Mouse (Mus musculus): ENCODE data around the gene BC034090.

Gene BC034090

GRCm38 (mm10) chr1:155216844-155217243 lies 27.4 kb downstream of the BC034090 start:
- no peak for DNase-seq (ENCODE audit: low spot score in 2 of 2)

DNA sequence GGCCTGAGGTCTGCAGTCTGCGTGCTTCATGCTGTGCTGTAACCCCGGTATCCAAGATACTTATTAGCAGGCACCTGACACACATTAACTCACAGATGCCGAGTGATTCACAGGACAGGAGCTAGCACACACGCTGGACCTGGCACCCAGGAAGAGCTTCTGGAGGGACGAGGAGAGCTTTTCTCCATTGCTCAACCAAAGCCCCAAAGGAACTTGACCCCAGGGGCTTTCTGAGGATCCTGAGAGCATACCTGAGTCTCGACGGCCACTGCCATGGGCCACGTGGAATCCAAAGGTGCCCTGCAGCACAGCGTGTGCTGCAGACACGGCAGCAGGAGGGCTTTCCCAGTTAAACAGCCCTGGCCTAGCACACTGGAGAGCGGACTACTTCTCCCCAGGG lies 27.9 kb downstream of the BC034090 start:
- no peak for DNase-seq (ENCODE audit: low spot score in 2 of 2)

DNA sequence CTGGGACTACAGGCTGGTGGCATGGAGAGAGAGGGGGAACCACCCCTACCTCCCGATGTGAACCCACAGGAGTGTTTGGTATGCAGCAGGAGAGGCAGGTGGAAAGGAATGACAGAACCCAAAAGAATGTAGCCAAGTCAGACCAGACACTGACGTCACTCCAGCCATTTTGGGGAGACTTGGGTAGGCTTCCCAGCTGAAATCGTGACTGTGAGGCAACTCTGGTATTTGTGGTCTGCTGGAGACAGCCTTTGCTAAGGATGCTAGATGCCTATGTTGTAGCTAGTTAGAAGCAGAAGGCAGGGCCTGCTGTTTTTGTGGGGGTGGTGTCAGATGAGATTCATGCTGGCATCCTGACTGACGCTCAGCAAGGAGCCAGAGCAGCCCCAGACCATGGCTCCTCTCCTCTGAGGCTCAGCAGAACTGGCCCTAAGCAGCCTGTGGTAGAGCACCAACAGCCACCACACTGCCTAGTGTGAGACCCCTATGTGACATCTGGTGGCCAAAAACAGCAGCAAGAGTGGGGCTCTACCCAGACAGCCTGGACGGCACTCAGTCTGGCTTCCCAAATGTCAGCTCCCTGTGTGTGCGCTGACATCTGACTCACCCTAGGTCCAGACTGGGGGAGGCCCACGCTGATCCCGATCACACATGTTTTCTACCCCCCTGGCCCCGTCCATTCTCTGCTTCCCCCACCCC lies 29.0 kb downstream of the BC034090 start:
- no peak for DNase-seq (ENCODE audit: low spot score in 2 of 2)

- no peak for DNase-seq (ENCODE audit: low spot score in 2 of 2)
These were observed 30.3 kb downstream of the BC034090 start for GRCm38 (mm10) chr1:155213912-155214311.

DNA sequence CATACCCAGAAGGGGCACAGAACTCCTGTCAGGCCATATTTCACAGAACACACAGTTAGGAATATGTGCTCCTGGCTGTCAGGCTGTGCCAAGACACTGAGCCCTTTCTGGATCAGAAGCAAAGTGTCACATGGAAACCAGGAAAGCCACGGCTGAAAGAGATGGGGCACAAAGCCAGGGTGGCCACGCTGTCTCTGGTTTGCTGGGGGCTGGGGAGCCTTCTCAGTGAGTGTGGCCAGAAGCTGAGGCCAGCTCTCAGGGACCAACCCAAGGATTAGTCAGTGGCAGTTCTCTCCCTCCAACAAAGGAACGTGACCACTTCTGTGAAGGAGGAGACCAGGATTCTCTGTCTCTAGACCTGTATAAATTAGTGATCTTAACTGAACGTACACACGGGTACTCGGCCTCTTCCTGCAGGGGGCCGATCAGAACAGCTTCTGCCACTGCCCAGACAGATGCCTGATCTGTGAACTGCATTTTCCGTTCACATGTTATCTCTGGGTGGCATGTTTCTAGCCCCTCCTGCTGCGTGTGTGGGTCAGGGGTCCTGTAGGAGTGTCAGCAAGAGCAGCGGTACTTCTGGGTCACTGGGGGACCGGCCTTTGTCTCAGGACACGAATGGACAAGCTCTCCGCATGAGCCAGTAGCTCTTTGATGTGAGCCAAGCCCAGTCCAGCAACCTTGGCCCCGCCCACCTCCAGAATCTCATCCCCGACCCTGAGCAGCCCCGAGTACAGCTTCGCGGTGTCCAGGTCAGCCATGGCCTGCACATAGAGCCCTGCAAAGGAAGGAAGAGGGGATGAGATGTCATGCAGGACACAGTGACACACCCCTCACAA lies 31.1 kb downstream of the BC034090 start:
- peak in 1 of 2 experiments; percentile 72 for DNase-seq (ENCODE audit: low spot score in 2 of 2)

- DNase-seq (ENCODE audit: low spot score in 2 of 2) = peak in 1 of 2 experiments; percentile 72
These were observed 31.8 kb downstream of the BC034090 start for GRCm38 (mm10) chr1:155212493-155212892.

DNA sequence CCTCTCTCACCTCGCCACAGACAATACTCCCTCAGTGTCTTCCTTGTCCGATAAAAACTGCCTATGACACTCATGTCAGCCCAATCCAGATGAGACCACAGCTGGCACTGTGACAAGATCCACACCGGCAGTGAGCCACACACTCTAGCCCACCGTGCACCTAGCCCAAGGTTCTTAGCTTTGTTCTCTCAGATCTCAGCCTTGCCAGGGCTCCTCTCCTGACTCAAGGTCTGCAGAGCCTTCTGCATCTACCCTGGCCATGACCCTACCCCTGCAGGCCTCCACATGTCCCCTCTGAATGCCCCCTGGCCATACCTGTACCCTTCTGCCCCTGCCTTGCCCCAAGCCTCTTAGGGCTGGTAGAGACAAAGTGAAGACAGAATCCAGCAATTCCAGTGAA lies 32.2 kb downstream of the BC034090 start:
- DNase-seq (ENCODE audit: low spot score in 2 of 2) = no peak

DNA sequence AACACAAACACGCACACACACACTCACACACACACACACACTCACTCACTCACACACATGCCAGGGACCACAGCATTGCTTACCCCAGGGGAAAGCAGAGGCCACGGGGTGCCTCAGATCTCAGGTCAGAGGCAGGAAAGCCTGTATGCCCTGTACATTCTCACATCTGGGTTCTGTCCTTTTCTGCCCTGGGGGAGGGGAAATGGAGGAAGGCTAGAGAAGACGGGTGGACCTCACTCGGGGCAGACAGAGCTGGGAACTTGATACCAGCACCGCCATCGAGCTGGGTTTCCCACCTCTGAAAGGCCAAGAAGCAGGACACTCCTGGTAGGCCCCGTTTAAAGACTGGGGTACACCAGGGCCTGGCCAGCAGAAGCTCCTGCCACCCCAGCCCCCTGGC lies 33.2 kb downstream of the BC034090 start:
- no peak for DNase-seq (ENCODE audit: low spot score in 2 of 2)

DNA sequence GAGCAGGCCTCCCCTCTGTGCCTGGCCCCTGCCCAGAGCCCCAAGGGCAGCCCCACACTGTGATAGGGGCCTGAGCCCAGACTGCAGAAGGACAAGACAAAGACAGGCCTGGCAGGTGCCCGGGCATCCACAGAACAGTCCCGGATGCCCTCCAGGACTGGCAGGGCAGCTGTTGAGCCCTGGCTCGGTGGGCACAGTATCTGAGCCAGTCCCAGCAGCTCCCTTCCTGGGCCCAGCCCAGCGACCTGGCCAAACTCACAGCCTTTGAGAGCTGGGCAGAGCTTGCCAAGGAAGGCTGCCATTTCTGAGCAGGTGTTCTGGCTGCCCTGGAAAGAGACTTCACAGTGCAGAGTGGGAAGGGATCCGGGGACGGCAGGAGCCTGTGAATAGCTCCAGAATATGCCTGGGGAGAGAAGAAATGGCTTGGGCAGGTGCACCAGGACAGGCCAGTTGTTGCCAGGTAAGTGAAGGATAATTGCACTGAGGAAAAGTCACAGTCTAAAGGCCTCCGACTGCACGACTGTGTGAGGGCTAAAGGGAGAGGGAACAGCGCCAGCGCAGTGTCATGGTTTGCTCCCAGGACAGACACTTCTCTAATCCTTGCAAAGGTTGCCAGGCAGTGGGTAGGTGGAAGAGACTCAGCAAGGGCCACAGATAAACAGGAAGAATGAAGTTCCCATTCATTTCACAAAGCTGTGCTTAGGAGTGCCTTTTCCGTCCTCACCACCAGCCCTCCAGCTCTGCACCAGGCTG lies 34.1 kb downstream of the BC034090 start:
- DNase-seq (ENCODE audit: low spot score in 2 of 2) = peak in 1 of 2 experiments; percentile 79

GRCm38 (mm10) chr1:155207859-155208258 lies 36.4 kb downstream of the BC034090 start:
- no peak for DNase-seq (ENCODE audit: low spot score in 2 of 2)

DNA sequence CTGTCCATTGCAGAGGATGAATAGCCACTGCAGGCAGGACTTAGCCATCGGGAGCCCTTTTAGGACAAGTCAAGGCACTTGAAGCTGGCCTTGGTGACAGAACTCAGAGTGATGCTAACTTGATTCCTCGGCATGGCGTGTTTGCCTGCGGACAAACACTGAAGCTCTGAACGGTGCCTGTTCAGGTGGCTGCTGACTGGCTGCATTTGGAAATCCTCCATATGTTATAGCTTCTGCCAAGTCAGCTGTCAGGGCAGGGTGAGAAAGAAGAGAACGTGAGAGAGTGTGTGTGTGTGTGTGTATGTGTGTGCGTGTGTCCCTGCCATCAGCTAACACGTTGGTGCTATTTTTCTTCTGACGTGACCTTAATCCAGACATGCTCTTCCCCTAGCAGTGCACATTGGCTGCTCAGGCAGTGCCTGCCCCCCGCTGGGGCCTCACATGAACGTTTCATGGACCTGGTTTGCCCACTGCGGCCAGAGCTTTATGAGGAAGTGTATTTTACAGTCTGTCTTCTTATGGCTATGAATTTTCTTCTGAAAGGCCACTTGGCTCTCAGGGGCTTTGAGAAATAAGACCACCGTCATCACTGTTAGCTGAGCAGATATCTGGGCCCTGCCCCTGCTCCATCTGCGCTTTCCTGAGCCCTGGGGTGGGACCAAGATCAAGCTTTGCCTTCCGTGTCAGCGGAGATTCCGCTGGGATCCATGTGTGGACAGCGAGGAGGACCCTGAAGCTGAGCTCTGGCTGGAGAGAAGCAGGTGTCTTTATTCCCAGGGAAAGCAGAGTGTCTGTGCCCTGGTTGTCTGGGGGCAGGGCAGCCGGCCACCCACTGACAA lies 38.2 kb downstream of the BC034090 start:
- no peak for DNase-seq (ENCODE audit: low spot score in 2 of 2)

DNA sequence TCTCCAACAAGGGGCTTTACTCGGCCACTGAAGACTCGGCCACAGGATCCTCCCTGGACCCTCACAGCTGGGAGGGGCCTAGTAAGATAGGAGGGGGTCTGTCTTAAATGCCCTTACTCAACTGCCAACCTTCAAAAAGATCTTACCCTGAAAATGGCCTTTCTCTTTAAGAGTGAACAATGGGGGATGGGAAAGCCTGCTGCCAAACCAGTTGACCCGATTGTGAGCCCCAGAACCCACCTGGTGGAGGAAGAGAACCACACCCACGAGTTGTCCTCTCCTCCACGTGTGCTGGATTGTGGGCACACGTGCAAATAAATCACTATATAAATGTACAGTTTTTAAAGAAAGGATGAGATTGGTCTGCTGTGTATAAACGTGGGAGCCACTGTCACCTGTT lies 38.9 kb downstream of the BC034090 start:
- no peak for DNase-seq (ENCODE audit: low spot score in 2 of 2)

- no peak for DNase-seq (ENCODE audit: low spot score in 2 of 2)
These were observed 39.6 kb downstream of the BC034090 start for GRCm38 (mm10) chr1:155204560-155205162.

GRCm38 (mm10) chr1:155203954-155204353 lies 40.3 kb downstream of the BC034090 start:
- peak in 1 of 2 experiments; percentile 6 for DNase-seq (ENCODE audit: low spot score in 2 of 2)

GRCm38 (mm10) chr1:155203101-155203500 lies 41.1 kb downstream of the BC034090 start:
- DNase-seq (ENCODE audit: low spot score in 2 of 2) = no peak

DNA sequence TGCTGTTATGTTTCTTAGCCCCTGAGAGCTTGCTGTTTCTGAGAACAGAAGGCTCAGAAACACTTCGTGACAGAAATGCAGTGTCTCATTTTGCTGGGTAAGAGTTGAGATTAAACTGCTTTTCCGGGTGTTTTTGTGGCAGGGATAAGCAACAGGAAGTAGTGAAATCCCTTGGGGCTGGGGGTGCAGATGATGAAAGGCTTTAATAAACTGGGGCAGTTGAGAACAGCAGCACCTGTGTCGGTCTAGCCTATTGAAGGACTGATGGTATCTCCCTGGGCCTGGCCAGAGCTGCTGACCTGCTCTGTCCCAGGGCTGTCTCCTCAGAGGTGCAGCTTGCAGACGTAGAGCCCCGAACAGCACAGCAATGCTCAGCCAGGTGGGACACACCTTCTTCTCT lies 41.8 kb downstream of the BC034090 start:
- no peak for DNase-seq (ENCODE audit: low spot score in 2 of 2)

GRCm38 (mm10) chr1:155201914-155202313 lies 42.3 kb downstream of the BC034090 start:
- DNase-seq (ENCODE audit: low spot score in 2 of 2) = peak in 1 of 2 experiments; percentile 6

DNA sequence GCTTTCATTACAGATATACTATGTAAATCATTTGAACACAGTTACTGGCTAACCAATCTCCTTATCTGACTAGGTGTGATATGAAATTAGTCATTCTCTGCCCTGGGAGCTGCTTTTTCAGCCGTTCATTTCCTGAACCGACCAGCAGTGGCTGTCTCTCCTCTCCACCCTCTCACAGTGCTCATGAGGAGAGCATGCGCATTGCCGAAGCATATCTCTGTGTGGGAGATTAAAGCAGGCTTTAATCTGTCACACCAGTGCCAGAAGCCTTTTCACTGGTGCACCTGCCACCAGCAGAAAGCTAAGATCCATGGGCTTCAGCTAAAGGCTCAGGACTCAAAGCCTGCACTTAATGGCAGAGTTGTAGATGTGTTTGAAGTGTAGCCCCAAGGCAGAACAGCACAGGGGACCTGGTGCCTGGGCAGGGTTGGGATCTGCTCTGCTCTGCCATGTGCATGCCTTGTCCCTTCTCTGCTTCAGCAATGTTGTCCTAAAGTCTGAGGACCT lies 42.8 kb downstream of the BC034090 start:
- DNase-seq (ENCODE audit: low spot score in 2 of 2) = peak in 1 of 2 experiments; percentile 8

- no peak for DNase-seq (ENCODE audit: low spot score in 2 of 2)
These were observed 43.3 kb downstream of the BC034090 start for GRCm38 (mm10) chr1:155200967-155201366.

DNA sequence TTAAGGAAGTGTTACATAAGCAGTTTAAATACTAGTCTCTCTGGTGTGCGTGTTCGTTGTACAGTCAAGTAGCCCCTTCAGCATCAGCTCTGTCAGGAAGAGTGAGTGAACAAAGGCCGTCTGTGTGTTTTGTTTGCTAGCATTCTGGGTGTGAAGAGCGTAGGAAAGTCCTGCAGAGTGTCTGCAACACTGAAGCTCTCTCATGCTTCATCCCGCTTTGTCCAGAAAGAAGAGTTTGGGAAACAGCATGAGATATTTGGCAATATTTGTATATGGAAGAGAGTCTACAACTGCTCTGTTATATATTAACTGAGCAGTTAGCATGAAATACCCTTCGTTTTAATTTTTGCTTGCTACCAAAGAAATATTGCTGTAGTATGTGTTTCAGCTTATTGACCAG lies 44.7 kb downstream of the BC034090 start:
- no peak for DNase-seq (ENCODE audit: low spot score in 2 of 2)

DNA sequence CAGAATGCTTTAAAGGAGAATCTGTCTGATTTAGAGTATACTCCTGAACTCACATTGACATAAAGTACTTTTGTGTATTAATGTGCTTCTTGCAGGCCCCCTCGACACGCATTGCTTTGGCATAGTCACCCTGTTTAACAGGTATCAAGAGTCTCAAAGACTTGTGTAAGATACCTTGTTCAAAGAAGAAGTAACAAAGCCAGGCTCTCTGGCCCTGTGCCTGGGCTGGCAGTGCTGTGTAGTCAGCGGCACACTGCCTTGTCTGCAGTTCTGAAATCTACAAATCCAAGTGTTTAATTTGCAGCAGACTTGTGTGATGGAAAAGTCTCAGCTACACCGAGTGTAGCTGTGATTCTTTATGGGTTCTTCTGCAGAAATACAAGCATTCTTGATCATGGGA lies 47.6 kb downstream of the BC034090 start:
- peak in 1 of 2 experiments; percentile 38 for DNase-seq (ENCODE audit: low spot score in 2 of 2)
